Mouse (Mus musculus): ENCODE results near the gene Gm31371. TPM values are rescaled to one million over a fixed set of nuclear protein-coding genes. Genes with fewer than 3 reads are reported as not detected.

Gene Gm31371
- polyA plus RNA-seq, 1 experiment, result not detected

Other genes with a start within 250 kb of the Gm31371 start
- gene 4930467E23Rik, start 173.8 kb upstream of the Gm31371 start, polyA plus RNA-seq (2012; rRNA removed), result not detected in 2 replicates